8 mouse cellular contexts compared by ENCODE assay signal in the genomic region with DNA sequence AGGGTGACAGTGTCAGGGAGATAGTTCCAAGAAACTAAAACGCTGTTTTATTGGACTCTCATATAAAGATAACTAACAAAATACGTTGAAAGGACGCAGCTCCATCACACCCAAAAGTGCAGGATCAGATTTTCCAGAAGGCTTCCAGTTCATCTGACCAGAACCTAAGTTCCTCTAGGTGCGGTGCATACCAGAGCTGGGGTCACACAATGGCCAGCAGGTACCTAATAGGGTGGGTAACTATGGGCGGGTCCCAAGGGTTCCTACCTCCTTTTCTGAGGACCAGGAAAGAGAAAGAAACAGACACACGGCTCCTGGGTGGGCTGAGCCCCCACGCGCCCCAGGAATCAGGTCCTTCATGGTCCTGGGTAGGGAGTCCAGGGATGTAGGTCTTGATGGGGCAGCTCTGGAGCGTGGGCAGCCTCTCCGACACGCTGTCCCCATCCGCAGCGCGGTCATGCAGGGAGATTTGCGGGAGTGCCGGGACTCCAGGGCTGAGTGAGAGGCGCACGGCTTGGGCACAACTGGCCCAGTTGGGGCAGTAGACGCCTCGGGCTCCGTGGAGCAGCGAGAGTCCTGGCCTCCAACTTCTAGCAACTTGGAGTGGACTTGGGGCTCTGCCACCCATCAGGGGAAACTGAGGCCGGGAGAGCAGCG. TPM values are rescaled to one million over a fixed set of nuclear protein-coding genes. Genes with fewer than 3 reads are reported as not detected.
DNase-seq lines count a peak whose midpoint lies in the region; ATAC-seq and TF ChIP-seq lines count a peak whose summit lies in the region.

No protein-coding gene starts in this region.

- peak overlapping the region; percentile 80 for H3K4me3 ChIP-seq in heart, postnatal 0 days (ENCODE audit: low read depth, low read length)
- H3K4me3 ChIP-seq in lung, postnatal 0 days (ENCODE audit: low read depth, low read length): peak overlapping the region; percentile 55

- peak overlapping the region; percentile 73 for H3K9ac ChIP-seq in heart, postnatal 0 days (replicated peaks; ENCODE audit: low read depth, low read length)
- peak overlapping the region; percentile 54 for H3K9ac ChIP-seq in lung, postnatal 0 days (replicated peaks; ENCODE audit: low read depth)

- H3K4me2 ChIP-seq in heart, postnatal 0 days (ENCODE audit: low read depth, low read length): peak overlapping the region; percentile 88
- H3K4me2 ChIP-seq in lung, postnatal 0 days (replicated peaks; ENCODE audit: low read depth, low read length): peak overlapping the region; percentile 98

- TF ChIP-seq CTCF in heart, postnatal 0 days (IDR thresholded peaks at IDR 0.05; ENCODE audit: low read depth): no peak
- no peak for TF ChIP-seq CTCF in lung, postnatal 0 days (IDR thresholded peaks at IDR 0.05)

- H3K4me1 ChIP-seq in heart, postnatal 0 days (ENCODE audit: control insufficient read depth, insufficient read depth): peaks cover 6% of the 10 kb centered on the region
- H3K4me1 ChIP-seq in lung, postnatal 0 days (ENCODE audit: insufficient read depth, low read depth, low read length): 0 out of 2 replicates have a peak, but pooled peaks cover 4% of the 10 kb centered on the region

- H3K27me3 ChIP-seq in heart, postnatal 0 days (ENCODE audit: control insufficient read depth, insufficient read depth, low read length): no peaks in the 10 kb centered on the region
- no peaks in the 10 kb centered on the region for H3K27me3 ChIP-seq in lung, postnatal 0 days (replicated peaks; ENCODE audit: insufficient read depth, low read length)

- TF ChIP-seq EP300 in heart, postnatal 0 days (IDR thresholded peaks at IDR 0.05; ENCODE audit: low read depth): no peak
- no peak for TF ChIP-seq EP300 in lung, postnatal 0 days (IDR thresholded peaks at IDR 0.05)

- H3K9me3 ChIP-seq in heart, postnatal 0 days (replicated peaks; ENCODE audit: control insufficient read depth, low read length): no peaks in the 10 kb centered on the region
- H3K9me3 ChIP-seq in lung, postnatal 0 days (ENCODE audit: low read length): no peaks in the 10 kb centered on the region

- ATAC-seq in common myeloid progenitor, adult 5-6 weeks (replicated peaks; ENCODE audit: low read depth, poor library complexity, severe bottlenecking): peak; percentile 10; the same call in 1 of the 2 replicates
- ATAC-seq in heart, postnatal 0 days (ENCODE audit: insufficient read depth, low read depth): peak; percentile 26
- peak; percentile 8 for ATAC-seq in lung, postnatal 0 days

- no peaks in the 10 kb centered on the region for H3K36me3 ChIP-seq in heart, postnatal 0 days (replicated peaks; ENCODE audit: control insufficient read depth, insufficient read depth, low read length)
- H3K36me3 ChIP-seq in lung, postnatal 0 days (ENCODE audit: insufficient read depth, low read length): no peaks in the 10 kb centered on the region

- peak overlapping the region; percentile 59; the same call in 1 of the 2 replicates for H3K27ac ChIP-seq in heart, postnatal 0 days (ENCODE audit: low read depth)
- H3K27ac ChIP-seq in lung, postnatal 0 days (ENCODE audit: low read length): no peak overlapping the region

- WGBS in heart, postnatal 0 days: 13% methylated on average over 24 of the region's 24 CpGs
- WGBS in lung, postnatal 0 days: 9% methylated on average over 22 of the region's 24 CpGs

- peak; percentile 17 for DNase-seq in kidney, adult 9 months
- DNase-seq in kidney, postnatal 25 days: no peak
- DNase-seq in heart, postnatal 0 days (ENCODE audit: low spot score): no peak
- peak; percentile 14 for DNase-seq in lung, postnatal 0 days (ENCODE audit: low spot score)
- DNase-seq in right cerebral cortex, postnatal 14 days: no peak
- DNase-seq in right cerebral cortex, postnatal 36 days (ENCODE audit: low spot score in 2 of 2): no peak
- DNase-seq in left cerebral cortex, adult 8-10 months (ENCODE audit: low spot score in 2 of 2): no peak

RNA-seq across cellular contexts. Expression of a gene that starts 0.8 kb away (rescaled TPM):
- total RNA-seq in common myeloid progenitor, adult 5-6 weeks (2017): 0.64 and 1.4 TPM in 2 replicates
- 17.6 and 18.3 TPM in 2 replicates for total RNA-seq in heart, postnatal 0 days (2014; rRNA removed; ENCODE audit: low replicate concordance)
- 14.6 and 14.7 TPM in 2 replicates for polyA plus RNA-seq in heart, postnatal 0 days (2015; fragmentation: Nextera tagmentation; extraction: Ambion mirVana)
- polyA plus RNA-seq in lung, postnatal 0 days (2015; fragmentation: Nextera tagmentation; extraction: Ambion mirVana): 6.5 and 7.2 TPM in 2 replicates
- total RNA-seq in left cerebral cortex, adult 8-10 months (2022): 100 to 1,000 TPM; 134 to 147 (median 139) TPM

Comparison
In these comparisons a context has a peak if more than half of its experiments do, and no peak if none do; other contexts are left out.
1. DNase-seq: peak in kidney, adult 9 months (single experiment) and lung, postnatal 0 days (single experiment); none in kidney, postnatal 25 days (0 of 2), heart, postnatal 0 days (single experiment), right cerebral cortex, postnatal 14 days (single experiment), right cerebral cortex, postnatal 36 days (0 of 2) and left cerebral cortex, adult 8-10 months (0 of 2).
2. Peak in every context shown above with its lines, with median percentiles within 50 percentile points of each other: ATAC-seq.